Mouse (Mus musculus): ENCODE measurements around the gene Gga2. TPM values are rescaled to one million over a fixed set of nuclear protein-coding genes. Genes with fewer than 3 reads are reported as not detected.

The Gga2 gene
- polyA plus RNA-seq, 1 experiment from 2014 or later, result 23.4 TPM

- H3K36me3 ChIP-seq (ENCODE audit: inconsistent target), result no peaks in the 10 kb centered on the region
- 92% methylated on average over 2 of the region's 2 CpGs for WGBS (ENCODE audit: missing documents)
- no peak overlapping the region for H3K27ac ChIP-seq
- H3K79me2 ChIP-seq (ENCODE audit: inconsistent target), result peaks cover 36% of the 10 kb centered on the region
- no peak overlapping the region for H3K4me3 ChIP-seq (ENCODE audit: inconsistent target)
These were observed 1.1 kb upstream of the Gga2 start for GRCm38 (mm10) chr7:122022131-122022530.

DNA sequence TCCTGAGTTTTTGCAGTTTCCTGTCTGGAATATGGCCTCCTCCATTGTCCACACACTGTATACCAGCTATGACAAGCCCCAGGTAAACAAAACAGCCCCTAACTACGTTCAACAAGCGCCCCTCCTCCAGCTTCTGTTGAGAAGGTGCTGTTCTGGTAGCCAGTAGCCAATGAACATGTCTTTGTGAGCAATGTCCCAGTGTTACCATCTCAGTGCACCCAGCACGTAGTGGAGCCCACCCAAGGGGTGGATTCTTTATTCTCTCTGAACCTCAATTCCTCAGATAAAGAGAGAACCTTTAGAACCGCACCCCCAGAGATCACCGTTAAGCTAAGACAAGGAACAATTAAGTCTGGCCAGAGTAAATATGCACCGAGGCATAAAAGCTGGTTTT, 752 bp downstream of the Gga2 start:
- Histone ChIP-seq H3K79me2 (ENCODE audit: inconsistent target) (peaks cover 55% of the 10 kb centered on the region), H3K27ac (peak overlapping the region; percentile 40), H3K4me3 (ENCODE audit: inconsistent target) (peak overlapping the region; percentile 86), H3K36me3 (ENCODE audit: inconsistent target) (no peaks in the 10 kb centered on the region)
- WGBS (ENCODE audit: missing documents), result 25% methylated on average over 6 of the region's 6 CpGs

DNA sequence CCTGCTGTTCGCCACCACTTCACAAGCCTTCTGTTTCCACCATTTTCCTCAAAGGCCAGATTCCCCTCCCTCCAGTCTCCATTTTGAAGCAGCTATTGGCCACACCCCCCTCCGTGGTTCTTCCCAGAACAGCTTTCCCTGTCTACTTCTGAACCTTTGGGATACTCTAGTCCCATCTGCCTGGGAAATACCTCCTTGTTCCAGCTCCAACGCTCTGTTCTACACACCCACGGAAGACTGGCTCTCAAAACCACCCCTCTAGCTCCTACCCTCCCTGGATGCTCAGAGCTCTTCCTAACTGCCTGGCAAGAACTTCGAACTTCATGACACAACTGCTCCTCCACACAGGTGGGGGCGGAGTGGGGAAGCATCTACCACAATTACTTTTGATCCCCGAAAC, 2.0 kb downstream of the Gga2 start:
- no peak overlapping the region for H3K4me3 ChIP-seq (ENCODE audit: inconsistent target)
- WGBS (ENCODE audit: missing documents), result 92% methylated on average over 7 of the region's 7 CpGs
- no peaks in the 10 kb centered on the region for H3K36me3 ChIP-seq (ENCODE audit: inconsistent target)
- H3K27ac ChIP-seq, result no peak overlapping the region
- H3K79me2 ChIP-seq (ENCODE audit: inconsistent target), result peaks cover 67% of the 10 kb centered on the region

GRCm38 (mm10) chr7:122018247-122018646, 2.8 kb downstream of the Gga2 start:
- whole genome bisulfite sequencing (ENCODE audit: missing documents), result 21% methylated on average over 2 of the region's 3 CpGs

DNA sequence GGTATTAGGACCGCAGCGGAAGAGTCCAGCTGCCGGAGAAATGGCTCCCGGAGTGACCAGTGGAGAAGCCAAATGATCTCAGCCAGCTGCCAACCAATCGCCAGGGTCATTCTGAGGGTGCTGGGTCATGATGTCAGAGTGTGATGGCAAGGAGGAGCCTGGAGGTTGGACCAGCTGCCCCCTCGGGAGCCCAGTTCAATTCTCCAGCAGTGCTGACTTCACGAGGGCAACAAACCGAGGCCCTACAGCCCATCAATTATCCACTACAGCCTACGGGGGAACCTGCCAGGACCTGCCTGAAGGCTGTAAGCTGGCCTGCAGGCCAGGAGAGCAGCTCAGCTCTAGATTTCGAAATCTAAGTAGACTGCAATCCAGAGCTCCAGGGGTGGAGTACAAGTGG, 5.3 kb downstream of the Gga2 start:
- 90% methylated on average over 10 of the region's 10 CpGs for WGBS (ENCODE audit: missing documents)
- no peak overlapping the region for H3K27ac ChIP-seq
- peaks cover 6% of the 10 kb centered on the region; the same call in 1 of the 2 replicates for H3K36me3 ChIP-seq (ENCODE audit: inconsistent target)

More at GRCm38 (mm10) chr7:122018247-122018646, 2.8 kb downstream of the Gga2 start:
- Histone ChIP-seq H3K36me3 (ENCODE audit: inconsistent target) (no peaks in the 10 kb centered on the region), H3K27ac (no peak overlapping the region), H3K79me2 (ENCODE audit: inconsistent target) (peaks cover 75% of the 10 kb centered on the region), H3K4me3 (ENCODE audit: inconsistent target) (no peak overlapping the region)

DNA sequence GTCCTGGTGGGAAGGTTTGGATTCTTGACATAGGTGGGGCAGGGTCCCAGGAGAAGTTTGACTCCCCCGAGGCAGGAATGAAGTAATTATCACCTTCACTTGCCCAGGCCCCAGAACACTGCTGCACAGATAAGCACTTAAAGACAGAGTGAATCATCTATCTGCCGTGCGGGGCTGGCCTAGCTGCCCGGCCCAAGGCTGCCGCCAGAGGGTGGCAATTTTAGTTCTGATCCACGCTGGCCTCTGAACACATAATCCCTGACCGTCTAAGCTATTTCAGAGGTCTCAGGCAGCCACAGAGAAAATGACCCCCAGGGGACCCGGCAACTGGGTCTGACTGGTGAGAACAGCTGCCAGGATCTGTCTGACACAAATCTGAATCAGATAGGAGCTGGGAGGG, 5.9 kb downstream of the Gga2 start:
- Histone ChIP-seq H3K4me3 (ENCODE audit: inconsistent target) (no peak overlapping the region), H3K36me3 (ENCODE audit: inconsistent target) (peaks cover 12% of the 10 kb centered on the region; the same call in 1 of the 2 replicates), H3K79me2 (ENCODE audit: inconsistent target) (peaks cover 81% of the 10 kb centered on the region), H3K27ac (no peak overlapping the region)
- WGBS (ENCODE audit: missing documents), result 95% methylated on average over 8 of the region's 8 CpGs

More for the DNA sequence above, 5.3 kb downstream of the Gga2 start:
- peaks cover 87% of the 10 kb centered on the region for H3K79me2 ChIP-seq (ENCODE audit: inconsistent target)
- H3K4me3 ChIP-seq (ENCODE audit: inconsistent target), result no peak overlapping the region

DNA sequence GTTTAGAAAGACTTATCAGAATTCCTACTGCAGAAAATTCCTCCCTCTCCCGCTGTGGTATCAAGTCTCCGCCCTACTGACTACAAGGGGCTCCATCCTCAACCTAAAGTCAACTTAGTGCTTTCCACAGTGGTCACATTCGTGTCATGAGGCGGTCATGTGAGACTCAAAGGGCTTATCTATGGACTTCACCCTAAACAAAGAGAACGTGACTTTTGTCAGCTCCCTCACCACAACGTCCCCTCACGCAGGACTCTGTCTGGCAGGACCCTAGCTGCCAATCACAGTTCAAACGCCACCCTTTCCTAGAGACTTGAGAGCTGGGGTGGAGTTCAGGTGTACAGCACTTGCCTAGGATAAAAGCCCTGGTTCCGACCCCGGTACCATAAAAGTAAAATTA, 8.1 kb downstream of the Gga2 start:
- Histone ChIP-seq H3K4me3 (ENCODE audit: inconsistent target) (no peak overlapping the region), H3K79me2 (ENCODE audit: inconsistent target) (peaks cover 60% of the 10 kb centered on the region), H3K27ac (no peak overlapping the region), H3K36me3 (ENCODE audit: inconsistent target) (peaks cover 23% of the 10 kb centered on the region)
- 93% methylated on average over 10 of the region's 10 CpGs for WGBS (ENCODE audit: missing documents)

GRCm38 (mm10) chr7:122012370-122012769, 8.7 kb downstream of the Gga2 start:
- no peak overlapping the region for H3K27ac ChIP-seq
- peaks cover 54% of the 10 kb centered on the region for H3K79me2 ChIP-seq (ENCODE audit: inconsistent target)
- H3K4me3 ChIP-seq (ENCODE audit: inconsistent target), result no peak overlapping the region
- 94% methylated on average over 4 of the region's 4 CpGs for WGBS (ENCODE audit: missing documents)
- peaks cover 29% of the 10 kb centered on the region for H3K36me3 ChIP-seq (ENCODE audit: inconsistent target)

DNA sequence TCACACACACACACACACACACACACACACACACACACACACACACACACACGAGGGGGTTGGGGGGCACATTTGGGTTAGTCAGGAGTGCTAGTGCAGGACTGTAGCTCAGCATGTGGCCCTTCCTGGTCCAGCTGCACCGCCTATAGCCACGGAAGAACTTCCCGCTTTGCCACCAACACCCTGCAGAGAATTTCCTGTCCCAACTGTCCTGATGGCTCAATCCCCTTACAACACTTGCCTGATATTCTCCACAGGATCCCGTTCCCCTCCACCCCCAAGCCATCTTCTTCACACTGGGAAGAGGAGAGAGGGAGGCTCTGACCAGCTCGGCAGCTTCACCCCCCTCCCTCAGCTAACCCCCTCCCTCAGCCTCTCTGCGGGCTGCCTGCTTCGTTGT, 20.6 kb downstream of the Gga2 start:
- 58% methylated on average over 4 of the region's 8 CpGs for WGBS (ENCODE audit: missing documents)
- Histone ChIP-seq H3K79me2 (ENCODE audit: inconsistent target) (no peaks in the 10 kb centered on the region), H3K36me3 (ENCODE audit: inconsistent target) (peaks cover 61% of the 10 kb centered on the region), H3K27ac (no peak overlapping the region), H3K4me3 (ENCODE audit: inconsistent target) (no peak overlapping the region)

GRCm38 (mm10) chr7:121995961-121996360, 25.1 kb downstream of the Gga2 start:
- WGBS (ENCODE audit: missing documents), result 94% methylated on average over 5 of the region's 5 CpGs
- H3K79me2 ChIP-seq (ENCODE audit: inconsistent target), result no peaks in the 10 kb centered on the region
- H3K27ac ChIP-seq, result no peak overlapping the region
- H3K4me3 ChIP-seq (ENCODE audit: inconsistent target), result no peak overlapping the region
- peaks cover 68% of the 10 kb centered on the region for H3K36me3 ChIP-seq (ENCODE audit: inconsistent target)

GRCm38 (mm10) chr7:121981307-121981871, 39.6 kb downstream of the Gga2 start, which contains the start of gene Cog7:
TSS of gene Cog7 (minus strand) at chr7:121981711.
- WGBS (ENCODE audit: missing documents), result 3% methylated on average over 55 of the region's 55 CpGs
- Histone ChIP-seq H3K79me2 (ENCODE audit: inconsistent target) (peaks cover 5% of the 10 kb centered on the region; the same call in 1 of the 2 replicates), H3K36me3 (ENCODE audit: inconsistent target) (peaks cover 14% of the 10 kb centered on the region; the same call in 1 of the 2 replicates), H3K4me3 (ENCODE audit: inconsistent target) (peak within 1 kb of the TSS; percentile 70), H3K27ac (peak within 1 kb of the TSS; percentile 73)

DNA sequence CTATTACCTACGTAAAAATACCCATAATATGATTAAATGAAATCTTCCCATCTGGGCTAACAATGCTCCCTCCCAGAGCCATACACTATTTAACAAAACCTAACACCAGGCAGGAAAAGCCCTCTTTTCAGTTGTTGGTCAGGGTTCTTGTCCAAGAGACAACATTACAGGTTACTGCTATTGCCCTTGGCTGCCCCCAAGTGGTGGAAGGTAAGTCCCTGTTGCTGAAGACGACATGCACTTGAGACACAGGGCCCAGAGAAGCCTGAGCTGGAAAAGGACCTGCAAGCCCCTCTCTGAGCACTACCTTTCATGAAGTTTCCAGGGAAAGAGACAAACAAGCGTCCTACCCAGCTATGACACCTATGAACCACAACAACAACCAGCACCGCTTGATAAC, 46.0 kb downstream of the Gga2 start:
- 84% methylated on average over 4 of the region's 4 CpGs for WGBS (ENCODE audit: missing documents)
- Histone ChIP-seq H3K36me3 (ENCODE audit: inconsistent target) (peaks cover 48% of the 10 kb centered on the region), H3K27ac (no peak overlapping the region), H3K4me3 (ENCODE audit: inconsistent target) (no peak overlapping the region), H3K79me2 (ENCODE audit: inconsistent target) (no peaks in the 10 kb centered on the region; the same call in 1 of the 2 replicates)

GRCm38 (mm10) chr7:121971698-121972097, 49.3 kb downstream of the Gga2 start:
- Histone ChIP-seq H3K36me3 (ENCODE audit: inconsistent target) (peaks cover 56% of the 10 kb centered on the region), H3K4me3 (ENCODE audit: inconsistent target) (no peak overlapping the region), H3K79me2 (ENCODE audit: inconsistent target) (no peaks in the 10 kb centered on the region), H3K27ac (no peak overlapping the region)
- 36% methylated on average over 3 of the region's 3 CpGs for WGBS (ENCODE audit: missing documents)

GRCm38 (mm10) chr7:121970250-121970649, 50.8 kb downstream of the Gga2 start:
- peaks cover 45% of the 10 kb centered on the region for H3K36me3 ChIP-seq (ENCODE audit: inconsistent target)
- 96% methylated on average over 9 of the region's 9 CpGs for WGBS (ENCODE audit: missing documents)
- no peak overlapping the region for H3K4me3 ChIP-seq (ENCODE audit: inconsistent target)
- H3K79me2 ChIP-seq (ENCODE audit: inconsistent target), result no peaks in the 10 kb centered on the region
- no peak overlapping the region for H3K27ac ChIP-seq

- H3K4me3 ChIP-seq (ENCODE audit: inconsistent target), result no peak overlapping the region
- no peak overlapping the region for H3K27ac ChIP-seq
- no peaks in the 10 kb centered on the region for H3K79me2 ChIP-seq (ENCODE audit: inconsistent target)
- WGBS (ENCODE audit: missing documents), result 95% methylated on average over 9 of the region's 9 CpGs
- peaks cover 43% of the 10 kb centered on the region for H3K36me3 ChIP-seq (ENCODE audit: inconsistent target)
These were observed 52.2 kb downstream of the Gga2 start for GRCm38 (mm10) chr7:121968816-121969215.

- Histone ChIP-seq H3K36me3 (ENCODE audit: inconsistent target) (peaks cover 44% of the 10 kb centered on the region), H3K27ac (no peak overlapping the region), H3K79me2 (ENCODE audit: inconsistent target) (no peaks in the 10 kb centered on the region), H3K4me3 (ENCODE audit: inconsistent target) (no peak overlapping the region)
- WGBS (ENCODE audit: missing documents), result 98% methylated on average over 8 of the region's 8 CpGs
These were observed 52.8 kb downstream of the Gga2 start for GRCm38 (mm10) chr7:121968242-121968641.

Data from macrophage (primary cell).